In genomic region chr16:11908461-11909014, GRCm38 (mm10) we compare ENCODE assay signal across 8 mouse cellular contexts. TPM values are rescaled to one million over a fixed set of nuclear protein-coding genes. Genes with fewer than 3 reads are reported as not detected.
DNase-seq lines count a peak whose midpoint lies in the region; ATAC-seq and TF ChIP-seq lines count a peak whose summit lies in the region.

No protein-coding gene starts in this region.

- H3K9ac ChIP-seq in heart, embryonic 12.5 days: peak overlapping the region; percentile 78
- H3K9ac ChIP-seq in hindbrain, embryonic 14.5 days: peak overlapping the region; percentile 82

- ATAC-seq in heart, embryonic 12.5 days (ENCODE audit: insufficient number of reproducible peaks, low FRiP score): peak; percentile 65
- peak; percentile 30 for ATAC-seq in common myeloid progenitor, adult 5-6 weeks (replicated peaks; ENCODE audit: low read depth, poor library complexity, severe bottlenecking)
- peak; percentile 73 for ATAC-seq in hindbrain, embryonic 14.5 days (ENCODE audit: low FRiP score)
- ATAC-seq in megakaryocyte, adult 5-6 weeks (ENCODE audit: poor library complexity, severe bottlenecking): peak; percentile 25
- no peak for ATAC-seq in monocyte, adult 5-6 weeks (replicated peaks; ENCODE audit: insufficient number of reproducible peaks, low FRiP score, low TSS enrichment, poor library complexity, severe bottlenecking)

- TF ChIP-seq CTCF in E14TG2a.4 (conservative IDR thresholded peaks at IDR 0.05; ENCODE audit: low read length): no peak

- DNase-seq in heart, adult 11 months: no peak
- DNase-seq in hindbrain, embryonic 14.5 days (ENCODE audit: low spot score): no peak
- no peak for DNase-seq in spleen, postnatal 4 days (ENCODE audit: low spot score in 2 of 2)

- peaks cover 8% of the 10 kb centered on the region; the same call in 1 of the 2 replicates for H3K4me1 ChIP-seq in heart, embryonic 12.5 days (replicated peaks)
- H3K4me1 ChIP-seq in E14TG2a.4 (replicated peaks; ENCODE audit: low read depth, low read length): peaks cover 17% of the 10 kb centered on the region
- H3K4me1 ChIP-seq in hindbrain, embryonic 14.5 days (replicated peaks; ENCODE audit: control insufficient read depth, insufficient read depth, low read length): peaks cover 9% of the 10 kb centered on the region

- H3K4me2 ChIP-seq in heart, embryonic 12.5 days: peak overlapping the region; percentile 72
- peak overlapping the region; percentile 73 for H3K4me2 ChIP-seq in hindbrain, embryonic 14.5 days (replicated peaks)

- no peaks in the 10 kb centered on the region for H3K9me3 ChIP-seq in heart, embryonic 12.5 days (replicated peaks)
- H3K9me3 ChIP-seq in E14TG2a.4 (ENCODE audit: low read length): no peaks in the 10 kb centered on the region
- H3K9me3 ChIP-seq in hindbrain, embryonic 14.5 days (ENCODE audit: control insufficient read depth, low read length): no peaks in the 10 kb centered on the region

- peak overlapping the region; percentile 63 for H3K4me3 ChIP-seq in heart, embryonic 12.5 days
- peak overlapping the region; percentile 82 for H3K4me3 ChIP-seq in E14TG2a.4 (replicated peaks; ENCODE audit: low read length)
- H3K4me3 ChIP-seq in hindbrain, embryonic 14.5 days (replicated peaks; ENCODE audit: low read length): peak overlapping the region; percentile 55

- H3K27ac ChIP-seq in heart, embryonic 12.5 days (ENCODE audit: poor library complexity, severe bottlenecking): peak overlapping the region; percentile 88
- H3K27ac ChIP-seq in hindbrain, embryonic 14.5 days: peak overlapping the region; percentile 87

- 0 out of 2 replicates have a peak, but pooled peaks cover 2% of the 10 kb centered on the region for H3K27me3 ChIP-seq in heart, embryonic 12.5 days (replicated peaks)
- H3K27me3 ChIP-seq in E14TG2a.4 (ENCODE audit: insufficient read depth, low read length): no peaks in the 10 kb centered on the region
- no peaks in the 10 kb centered on the region for H3K27me3 ChIP-seq in hindbrain, embryonic 14.5 days (ENCODE audit: control insufficient read depth, insufficient read depth, low read length)

- 19% methylated on average over 11 of the region's 11 CpGs for WGBS in heart, embryonic 12.5 days
- 29% methylated on average over 11 of the region's 11 CpGs for WGBS in hindbrain, embryonic 14.5 days

- H3K36me3 ChIP-seq in heart, embryonic 12.5 days: no peaks in the 10 kb centered on the region
- H3K36me3 ChIP-seq in E14TG2a.4 (ENCODE audit: insufficient read depth, low read length): no peaks in the 10 kb centered on the region
- H3K36me3 ChIP-seq in hindbrain, embryonic 14.5 days (replicated peaks; ENCODE audit: control insufficient read depth, insufficient read depth): no peaks in the 10 kb centered on the region

RNA-seq across cellular contexts. Expression of gene Cpped1, which starts 0.7 kb away (rescaled TPM):
- polyA plus RNA-seq in heart, embryonic 12.5 days (2016; fragmentation: Nextera tagmentation; extraction: Ambion mirVana): 30.6 and 36.3 TPM in 2 replicates
- 22.5 and 25.7 TPM in 2 replicates for total RNA-seq in common myeloid progenitor, adult 5-6 weeks (2017)
- polyA plus RNA-seq in hindbrain, embryonic 14.5 days (2014; fragmentation: Nextera tagmentation; extraction: Ambion mirVana): 17.3 and 19.3 TPM in 2 replicates
- total RNA-seq in megakaryocyte, adult 5-6 weeks (2015): 12.5 and 15.8 TPM in 2 replicates
- total RNA-seq in megakaryocyte, adult 5-6 weeks (2017): 9.9 and 10.5 TPM in 2 replicates
- 5.2 to 6.9 TPM (median 6.3 TPM) in 3 replicates for total RNA-seq in monocyte, adult 5-6 weeks (2017)
